Mouse (Mus musculus): Measurements from ENCODE around the gene Rhof. TPM values are rescaled to one million over a fixed set of nuclear protein-coding genes. Genes with fewer than 3 reads are reported as not detected.

The Rhof gene
- total RNA-seq, 1 experiment: 2.5 TPM

DNA sequence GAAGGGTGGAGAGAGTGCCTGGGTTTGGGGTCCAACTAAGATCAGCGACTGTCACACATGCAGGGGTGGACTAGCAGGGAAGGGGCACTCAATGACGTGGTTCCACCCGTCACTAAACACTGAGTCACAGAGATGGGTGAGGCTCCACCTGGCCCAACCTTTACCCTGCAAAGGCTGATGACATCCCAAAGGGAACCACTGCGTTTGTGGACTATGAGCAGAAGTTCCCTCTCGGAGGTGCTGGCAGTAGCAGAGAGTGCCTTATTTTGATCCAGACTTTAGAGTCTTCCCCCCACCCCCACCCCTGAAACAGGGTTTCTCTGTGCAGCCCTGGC lies 1.7 kb downstream of the Rhof start:
- H3K4me1 ChIP-seq (ENCODE audit: control insufficient read depth in 2 of 2, insufficient read depth in 2 of 2, low read length in 2 of 2, poor library complexity in 1 of 2): peaks cover 0 to 12% of the 10 kb centered on the region in 2 experiments; a peak in 2 of 4 replicates

DNA sequence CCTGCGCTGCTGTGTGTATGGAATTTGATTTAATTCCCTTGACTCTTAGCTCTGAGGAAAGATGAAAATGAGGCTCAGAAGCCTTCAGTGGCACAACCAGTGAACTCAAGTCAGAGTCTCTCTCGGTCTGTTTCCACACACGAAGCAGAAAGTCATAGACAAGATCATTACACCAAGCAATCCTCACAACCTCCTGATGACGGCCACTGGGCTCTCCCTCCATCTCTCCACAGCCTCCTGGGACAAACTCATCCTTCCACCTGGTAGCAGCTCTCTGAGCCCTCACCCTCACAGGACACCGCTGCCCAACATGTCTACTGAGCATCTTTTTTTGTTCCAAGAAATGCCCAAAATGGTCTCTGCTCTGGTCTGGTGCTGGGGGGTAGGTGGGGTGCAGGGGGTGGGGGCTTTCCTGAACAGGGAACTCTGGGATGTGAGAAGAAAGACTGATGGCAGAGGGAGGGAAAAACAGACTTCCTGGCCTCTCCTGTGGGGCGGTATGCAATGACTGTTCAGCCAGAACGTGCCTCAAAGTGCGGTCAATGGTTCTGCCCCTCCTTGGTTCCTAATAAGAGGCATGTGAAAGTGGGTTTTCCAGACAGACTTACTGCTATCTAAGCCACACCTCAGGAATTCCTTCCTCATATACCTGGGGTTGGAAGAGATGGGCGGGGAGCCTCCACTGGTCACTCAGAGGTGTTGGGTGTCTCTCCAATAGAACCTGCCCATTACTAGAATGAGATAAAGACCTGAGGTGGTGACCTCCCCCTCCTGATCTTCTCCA lies 2.3 kb downstream of the Rhof start:
- DNase-seq (ENCODE audit: low read depth, low spot score): no peak
- Histone ChIP-seq H3K4me1 (ENCODE audit: control insufficient read depth in 2 of 2, insufficient read depth in 2 of 2, low read length in 2 of 2, poor library complexity in 1 of 2) (peaks cover 0 to 17% of the 10 kb centered on the region in 2 experiments; a peak in 2 of 4 replicates), H3K27ac (ENCODE audit: insufficient read depth, low read depth, low read length, poor library complexity, severe bottlenecking) (no peak overlapping the region), H3K36me3 (ENCODE audit: control insufficient read depth, insufficient read depth, low read length, poor library complexity, severe bottlenecking) (peaks cover 6% of the 10 kb centered on the region), H3K4me3 (ENCODE audit: insufficient read depth in 1 of 2, low read depth in 1 of 2, low read length in 2 of 2, poor library complexity in 1 of 2, severe bottlenecking in 1 of 2) (no peak overlapping the region), H3K9ac (ENCODE audit: insufficient read depth, low read depth, low read length, poor library complexity, severe bottlenecking) (no peak overlapping the region), H3K9me3 (ENCODE audit: control insufficient read depth, insufficient read depth, low read depth, low read length) (no peaks in the 10 kb centered on the region)
- in situ Hi-C loops (cut with MboI; ENCODE audit: low sequenced_read_pairs in 2 of 2, unreplicated experiment in 2 of 2): loop anchor here in 1 of 2 experiments (5.0 kb wide), 1 partner anchor 37 kb away; the partner anchor contains the start of gene Psmd9
- no peak for TF ChIP-seq CHD2 (IDR thresholded peaks at IDR 0.05; ENCODE audit: low read depth, low read length)
- TF ChIP-seq HCFC1 (IDR thresholded peaks at IDR 0.05; ENCODE audit: borderline replicate concordance, insufficient read depth, low read length): no peak
- no peak for TF ChIP-seq ZC3H11A (IDR thresholded peaks at IDR 0.05; ENCODE audit: borderline replicate concordance, low read depth, low read length)
- no peak for TF ChIP-seq ZNF384 (IDR thresholded peaks at IDR 0.05; ENCODE audit: low read depth, low read length)
- TF ChIP-seq MAFK (IDR thresholded peaks at IDR 0.05; ENCODE audit: insufficient read depth, low read depth, low read length): no peak

More for the DNA sequence above, 1.7 kb downstream of the Rhof start:
- no peaks in the 10 kb centered on the region for H3K9me3 ChIP-seq (ENCODE audit: control insufficient read depth, insufficient read depth, low read depth, low read length)
- no peak for TF ChIP-seq ZNF384 (IDR thresholded peaks at IDR 0.05; ENCODE audit: low read depth, low read length)
- no peak for TF ChIP-seq ZC3H11A (IDR thresholded peaks at IDR 0.05; ENCODE audit: borderline replicate concordance, low read depth, low read length)
- no peak overlapping the region for H3K9ac ChIP-seq (ENCODE audit: insufficient read depth, low read depth, low read length, poor library complexity, severe bottlenecking)
- H3K36me3 ChIP-seq (ENCODE audit: control insufficient read depth, insufficient read depth, low read length, poor library complexity, severe bottlenecking): peaks cover 6% of the 10 kb centered on the region
- in situ Hi-C loops (cut with MboI; ENCODE audit: low sequenced_read_pairs in 2 of 2, unreplicated experiment in 2 of 2): loop anchor here in 1 of 2 experiments (5.0 kb wide), 1 partner anchor 37 kb away; the partner anchor contains the start of gene Psmd9
- no peak for DNase-seq (ENCODE audit: low read depth, low spot score)
- H3K27ac ChIP-seq (ENCODE audit: insufficient read depth, low read depth, low read length, poor library complexity, severe bottlenecking): no peak overlapping the region
- no peak overlapping the region for H3K4me3 ChIP-seq (ENCODE audit: insufficient read depth in 1 of 2, low read depth in 1 of 2, low read length in 2 of 2, poor library complexity in 1 of 2, severe bottlenecking in 1 of 2)

DNA sequence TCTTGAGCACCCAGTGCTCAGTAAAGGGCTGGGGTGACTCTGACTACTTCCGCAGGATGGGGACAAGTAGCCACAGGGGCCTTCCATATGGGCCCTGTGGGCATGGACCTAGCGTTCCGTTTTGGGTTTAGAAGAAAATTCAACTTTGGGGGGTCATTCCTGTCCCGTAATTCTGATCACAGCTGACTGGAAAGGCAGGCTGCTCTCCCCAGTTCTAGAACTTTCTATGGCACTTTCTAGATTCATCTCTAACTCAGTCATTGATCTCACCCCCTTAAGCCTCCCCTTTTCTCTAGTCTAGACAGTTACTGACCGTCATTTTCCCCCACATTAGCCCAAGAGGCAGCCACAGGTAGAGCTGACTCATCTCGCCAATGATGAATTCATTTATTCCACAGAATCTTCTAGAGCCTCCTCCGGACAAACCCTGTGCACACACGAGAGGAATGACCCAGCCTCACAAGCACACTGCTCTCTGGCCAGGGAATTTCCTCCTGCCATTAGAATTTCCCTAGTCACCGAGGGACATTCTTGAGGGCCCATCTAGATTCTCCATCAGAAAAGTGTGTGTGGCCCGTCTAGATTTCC lies 3.2 kb downstream of the Rhof start:
- no peak overlapping the region for H3K27ac ChIP-seq (ENCODE audit: insufficient read depth, low read depth, low read length, poor library complexity, severe bottlenecking)
- in situ Hi-C loops (cut with MboI; ENCODE audit: low sequenced_read_pairs in 2 of 2, unreplicated experiment in 2 of 2): no loop called here
- peaks cover 6% of the 10 kb centered on the region; the same call in 1 of the 2 replicates for H3K36me3 ChIP-seq (ENCODE audit: control insufficient read depth, insufficient read depth, low read length, poor library complexity, severe bottlenecking)

DNA sequence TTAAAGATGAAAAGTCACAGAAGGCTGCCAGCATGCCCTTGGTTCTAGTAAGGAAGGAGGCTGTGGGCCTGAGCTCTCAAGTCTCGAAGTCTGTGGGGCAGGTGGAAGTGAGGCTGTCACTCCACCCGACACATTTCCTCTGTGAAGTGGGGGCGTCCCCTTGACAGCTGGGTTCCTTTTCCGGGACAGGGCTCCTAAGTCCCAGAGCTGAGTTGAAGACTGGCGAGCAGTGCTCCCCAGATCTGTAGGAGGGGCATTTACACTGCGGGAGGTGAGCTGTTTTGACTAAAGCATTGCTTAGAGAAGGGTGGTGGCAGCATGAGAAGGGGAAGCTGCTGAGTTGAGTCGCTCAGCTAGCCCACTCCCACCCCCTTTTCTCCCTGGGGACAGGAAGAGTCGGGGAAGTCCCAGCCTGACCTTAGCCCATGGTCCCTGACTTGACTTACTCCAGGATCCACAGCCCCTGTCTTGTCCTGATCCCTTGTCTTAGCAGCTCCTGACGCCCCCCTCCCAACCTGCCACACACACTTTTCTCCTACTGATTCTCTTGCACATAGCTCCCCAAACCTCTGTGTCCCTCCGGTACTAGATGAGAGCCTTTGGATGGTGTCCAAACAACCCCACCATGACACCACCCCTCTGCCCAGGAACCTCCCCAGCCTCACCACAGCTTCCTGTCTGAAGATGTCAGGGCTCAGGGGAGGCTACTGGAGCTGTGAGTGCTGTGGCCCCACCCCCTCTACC lies 3.9 kb downstream of the Rhof start:
- TF ChIP-seq CHD2 (IDR thresholded peaks at IDR 0.05; ENCODE audit: low read depth, low read length) (no peak), ZNF384 (IDR thresholded peaks at IDR 0.05; ENCODE audit: low read depth, low read length) (no peak), MAFK (IDR thresholded peaks at IDR 0.05; ENCODE audit: insufficient read depth, low read depth, low read length) (no peak), HCFC1 (IDR thresholded peaks at IDR 0.05; ENCODE audit: borderline replicate concordance, insufficient read depth, low read length) (no peak), ZC3H11A (IDR thresholded peaks at IDR 0.05; ENCODE audit: borderline replicate concordance, low read depth, low read length) (no peak)
- Histone ChIP-seq H3K9ac (ENCODE audit: insufficient read depth, low read depth, low read length, poor library complexity, severe bottlenecking) (no peak overlapping the region), H3K27ac (ENCODE audit: insufficient read depth, low read depth, low read length, poor library complexity, severe bottlenecking) (no peak overlapping the region), H3K4me1 (ENCODE audit: control insufficient read depth in 2 of 2, insufficient read depth in 2 of 2, low read length in 2 of 2, poor library complexity in 1 of 2) (peaks cover 0 to 13% of the 10 kb centered on the region in 2 experiments; a peak in 2 of 4 replicates), H3K36me3 (ENCODE audit: control insufficient read depth, insufficient read depth, low read length, poor library complexity, severe bottlenecking) (0 out of 2 replicates have a peak, but pooled peaks cover under 1% of the 10 kb centered on the region), H3K4me3 (ENCODE audit: insufficient read depth in 1 of 2, low read depth in 1 of 2, low read length in 2 of 2, poor library complexity in 1 of 2, severe bottlenecking in 1 of 2) (no peak overlapping the region), H3K9me3 (ENCODE audit: control insufficient read depth, insufficient read depth, low read depth, low read length) (no peaks in the 10 kb centered on the region)
- DNase-seq (ENCODE audit: low read depth, low spot score): no peak
- in situ Hi-C loops (cut with MboI; ENCODE audit: low sequenced_read_pairs in 2 of 2, unreplicated experiment in 2 of 2): no loop called here

More for the DNA sequence above, 3.2 kb downstream of the Rhof start:
- DNase-seq (ENCODE audit: low read depth, low spot score): no peak
- Histone ChIP-seq H3K4me3 (ENCODE audit: insufficient read depth in 1 of 2, low read depth in 1 of 2, low read length in 2 of 2, poor library complexity in 1 of 2, severe bottlenecking in 1 of 2) (no peak overlapping the region), H3K9ac (ENCODE audit: insufficient read depth, low read depth, low read length, poor library complexity, severe bottlenecking) (no peak overlapping the region), H3K9me3 (ENCODE audit: control insufficient read depth, insufficient read depth, low read depth, low read length) (no peaks in the 10 kb centered on the region), H3K4me1 (ENCODE audit: control insufficient read depth in 2 of 2, insufficient read depth in 2 of 2, low read length in 2 of 2, poor library complexity in 1 of 2) (peaks cover 0 to 15% of the 10 kb centered on the region in 2 experiments; a peak in 2 of 4 replicates)
- TF ChIP-seq HCFC1 (IDR thresholded peaks at IDR 0.05; ENCODE audit: borderline replicate concordance, insufficient read depth, low read length): no peak
- no peak for TF ChIP-seq MAFK (IDR thresholded peaks at IDR 0.05; ENCODE audit: insufficient read depth, low read depth, low read length)
- TF ChIP-seq ZNF384 (IDR thresholded peaks at IDR 0.05; ENCODE audit: low read depth, low read length): no peak
- TF ChIP-seq ZC3H11A (IDR thresholded peaks at IDR 0.05; ENCODE audit: borderline replicate concordance, low read depth, low read length): no peak
- TF ChIP-seq CHD2 (IDR thresholded peaks at IDR 0.05; ENCODE audit: low read depth, low read length): no peak
